Mouse (Mus musculus): ENCODE measurements around the gene Tmem98. TPM values are rescaled to one million over a fixed set of nuclear protein-coding genes. Genes with fewer than 3 reads are reported as not detected.

Gene Tmem98
- polyA plus RNA-seq, 1 experiment: 60.7 TPM

DNA sequence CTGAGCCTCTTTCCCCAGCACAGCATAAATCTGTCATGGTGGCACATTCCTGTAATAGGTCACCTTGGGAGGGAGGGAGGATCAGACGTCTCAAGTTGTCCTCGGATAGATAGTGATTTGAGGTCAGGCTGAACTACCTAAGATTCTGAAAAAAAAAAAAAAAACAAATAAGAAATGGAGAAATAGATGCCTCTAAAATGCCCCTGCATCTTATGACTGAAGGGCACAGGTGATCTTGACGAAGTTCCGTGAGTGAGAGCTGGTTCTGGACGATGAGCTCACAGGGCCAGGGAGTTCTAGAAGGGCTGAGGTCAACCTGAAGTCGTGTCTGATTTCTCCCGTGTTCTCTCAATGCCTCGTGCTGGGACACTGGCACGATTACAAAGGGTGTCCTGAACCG is 48.1 kb downstream of the Tmem98 start, which contains the start of gene Spaca3:
Gene Spaca3, plus strand, starts transcription at position 301 of the 400 bp plus-strand sequence.
- Histone ChIP-seq H3K27me3 (ENCODE audit: control insufficient read depth, insufficient read depth, insufficient read length) (peaks cover 20% of the 10 kb centered on the region), H3K4me2 (ENCODE audit: low read depth) (no peak within 1 kb of the TSS), H3K4me3 (no peak within 1 kb of the TSS), H3K79me2 (ENCODE audit: control insufficient read depth, insufficient read depth) (no peaks in the 10 kb centered on the region), H3K36me3 (ENCODE audit: control insufficient read depth, insufficient read depth) (no peaks in the 10 kb centered on the region), H3ac (ENCODE audit: control insufficient read depth, insufficient read length) (no peak within 1 kb of the TSS)
- TF ChIP-seq REST (IDR thresholded peaks at IDR 0.05; ENCODE audit: insufficient read depth, insufficient read length): no peak
- no peak for TF ChIP-seq TCF12 (IDR thresholded peaks at IDR 0.05; ENCODE audit: insufficient read depth, poor library complexity, severe bottlenecking)
- TF ChIP-seq MYOD1 (IDR thresholded peaks at IDR 0.05; ENCODE audit: control insufficient read depth in 1 of 3, insufficient read length in 2 of 3, low read depth in 2 of 3): no peak
- TF ChIP-seq USF1 (IDR thresholded peaks at IDR 0.05; ENCODE audit: low read depth): no peak
- TF ChIP-seq POLR2AphosphoS2 (IDR thresholded peaks at IDR 0.05; ENCODE audit: insufficient read length, low read depth): no peak
- TF ChIP-seq E2F4 (IDR thresholded peaks at IDR 0.05; ENCODE audit: insufficient read depth): no peak
- TF ChIP-seq TCF3 (IDR thresholded peaks at IDR 0.05; ENCODE audit: insufficient read length, low read depth): no peak
- TF ChIP-seq MYOG (IDR thresholded peaks at IDR 0.05; ENCODE audit: control insufficient read depth in 1 of 3, insufficient read depth in 1 of 3, insufficient read length in 2 of 3, low read depth in 2 of 3): no peak
- no peak for TF ChIP-seq MAX (IDR thresholded peaks at IDR 0.05; ENCODE audit: low read depth)
- no peak for TF ChIP-seq POLR2A (IDR thresholded peaks at IDR 0.05; ENCODE audit: insufficient read length, low read depth)
- TF ChIP-seq SRF (IDR thresholded peaks at IDR 0.05; ENCODE audit: control insufficient read depth, insufficient read length, low read depth): no peak
- TF ChIP-seq CEBPB (IDR thresholded peaks at IDR 0.05; ENCODE audit: insufficient read depth, poor library complexity, severe bottlenecking): no peak

DNA sequence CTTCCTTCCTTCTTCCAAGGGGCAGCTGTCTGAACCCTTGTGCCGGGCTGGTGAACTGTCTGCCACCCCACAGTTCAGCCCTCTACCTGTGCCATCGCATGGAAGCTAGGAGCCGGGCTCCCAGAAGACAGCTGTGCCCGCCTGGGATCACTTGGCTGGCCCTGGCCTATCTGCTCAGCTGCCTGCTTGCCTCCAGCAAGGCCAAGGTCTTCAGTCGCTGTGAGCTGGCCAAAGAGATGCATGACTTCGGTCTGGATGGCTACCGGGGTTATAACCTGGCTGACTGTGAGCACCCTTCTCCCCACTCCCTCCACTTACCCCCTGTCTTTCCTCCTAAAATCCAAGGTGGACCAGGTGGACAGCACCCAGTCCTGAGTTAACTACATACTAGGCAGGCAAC is 53.0 kb downstream of the Tmem98 start:
- Histone ChIP-seq H3K4me3 (no peak overlapping the region), H3K27me3 (ENCODE audit: control insufficient read depth, insufficient read depth, insufficient read length) (peaks cover 28% of the 10 kb centered on the region), H3K36me3 (ENCODE audit: control insufficient read depth, insufficient read depth) (no peaks in the 10 kb centered on the region), H3K79me2 (ENCODE audit: control insufficient read depth, insufficient read depth) (no peaks in the 10 kb centered on the region), H3ac (ENCODE audit: control insufficient read depth, insufficient read length) (no peak overlapping the region), H3K4me2 (ENCODE audit: low read depth) (no peak overlapping the region)
- TF ChIP-seq MAX (IDR thresholded peaks at IDR 0.05; ENCODE audit: low read depth) (no peak), MYOG (IDR thresholded peaks at IDR 0.05; ENCODE audit: control insufficient read depth in 1 of 3, insufficient read depth in 1 of 3, insufficient read length in 2 of 3, low read depth in 2 of 3) (no peak), TCF3 (IDR thresholded peaks at IDR 0.05; ENCODE audit: insufficient read length, low read depth) (no peak), CEBPB (IDR thresholded peaks at IDR 0.05; ENCODE audit: insufficient read depth, poor library complexity, severe bottlenecking) (no peak), SRF (IDR thresholded peaks at IDR 0.05; ENCODE audit: control insufficient read depth, insufficient read length, low read depth) (no peak), REST (IDR thresholded peaks at IDR 0.05; ENCODE audit: insufficient read depth, insufficient read length) (no peak), POLR2A (IDR thresholded peaks at IDR 0.05; ENCODE audit: insufficient read length, low read depth) (no peak), USF1 (IDR thresholded peaks at IDR 0.05; ENCODE audit: low read depth) (no peak)

DNA sequence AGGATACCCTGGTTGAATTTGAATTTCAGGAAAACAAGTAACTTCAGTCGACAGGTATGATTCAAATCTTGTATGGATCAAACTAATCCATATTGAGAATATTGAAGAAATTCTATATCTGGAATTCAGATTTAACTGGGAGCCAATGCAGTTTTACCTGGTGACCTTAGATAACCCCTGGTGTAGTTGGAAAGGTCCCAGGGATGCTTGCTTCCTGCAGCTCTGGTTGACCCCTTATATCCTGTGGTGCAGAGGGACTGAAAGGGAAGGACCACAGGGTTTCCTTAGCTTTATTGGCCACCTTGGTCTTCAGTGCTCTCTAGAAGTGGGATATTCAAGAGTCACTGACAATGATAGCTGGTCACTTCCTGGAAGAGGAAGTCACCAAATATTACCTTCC is 58.1 kb downstream of the Tmem98 start:
- Histone ChIP-seq H3ac (ENCODE audit: control insufficient read depth, insufficient read length) (no peak overlapping the region), H3K79me2 (ENCODE audit: control insufficient read depth, insufficient read depth) (no peaks in the 10 kb centered on the region), H3K4me2 (ENCODE audit: low read depth) (no peak overlapping the region), H3K36me3 (ENCODE audit: control insufficient read depth, insufficient read depth) (no peaks in the 10 kb centered on the region), H3K27me3 (ENCODE audit: control insufficient read depth, insufficient read depth, insufficient read length) (peaks cover 19% of the 10 kb centered on the region), H3K4me3 (no peak overlapping the region)
- no peak for TF ChIP-seq MYOD1 (IDR thresholded peaks at IDR 0.05; ENCODE audit: control insufficient read depth in 1 of 3, insufficient read length in 2 of 3, low read depth in 2 of 3)
- TF ChIP-seq MYOG (IDR thresholded peaks at IDR 0.05; ENCODE audit: control insufficient read depth in 1 of 3, insufficient read depth in 1 of 3, insufficient read length in 2 of 3, low read depth in 2 of 3): no peak
- no peak for TF ChIP-seq CEBPB (IDR thresholded peaks at IDR 0.05; ENCODE audit: insufficient read depth, poor library complexity, severe bottlenecking)
- TF ChIP-seq REST (IDR thresholded peaks at IDR 0.05; ENCODE audit: insufficient read depth, insufficient read length): no peak
- TF ChIP-seq POLR2AphosphoS2 (IDR thresholded peaks at IDR 0.05; ENCODE audit: insufficient read length, low read depth): no peak
- no peak for TF ChIP-seq TCF12 (IDR thresholded peaks at IDR 0.05; ENCODE audit: insufficient read depth, poor library complexity, severe bottlenecking)
- no peak for TF ChIP-seq USF1 (IDR thresholded peaks at IDR 0.05; ENCODE audit: low read depth)
- no peak for TF ChIP-seq SRF (IDR thresholded peaks at IDR 0.05; ENCODE audit: control insufficient read depth, insufficient read length, low read depth)
- no peak for TF ChIP-seq POLR2A (IDR thresholded peaks at IDR 0.05; ENCODE audit: insufficient read length, low read depth)
- TF ChIP-seq TCF3 (IDR thresholded peaks at IDR 0.05; ENCODE audit: insufficient read length, low read depth): no peak
- no peak for TF ChIP-seq MAX (IDR thresholded peaks at IDR 0.05; ENCODE audit: low read depth)
- TF ChIP-seq E2F4 (IDR thresholded peaks at IDR 0.05; ENCODE audit: insufficient read depth): no peak

Other genes with a start within 250 kb of the Tmem98 start
- 10.5 TPM for gene Myo1d, start 30.1 kb upstream of the Tmem98 start, polyA plus RNA-seq (2012; fragmentation: generic; extraction: Trizol)
- not detected for gene Spaca3, start 48.2 kb downstream of the Tmem98 start, polyA plus RNA-seq (2012; fragmentation: generic; extraction: Trizol)